Mouse (Mus musculus): ENCODE results near the gene Zranb1. TPM values are rescaled to one million over a fixed set of nuclear protein-coding genes. Genes with fewer than 3 reads are reported as not detected.

The Zranb1 gene
- polyA plus RNA-seq (2014; fragmentation: Nextera tagmentation; extraction: Ambion mirVana) = 17.4 and 19.2 TPM in 2 replicates

- peak; percentile 98 for DNase-seq (ENCODE audit: low spot score)
- WGBS = under 1% methylated on average over 67 of the region's 93 CpGs
- Histone ChIP-seq H3K9me3 (replicated peaks; ENCODE audit: control insufficient read depth, low read length) (no peaks in the 10 kb centered on the region), H3K27ac (replicated peaks; ENCODE audit: low read depth, low read length) (peak within 1 kb of the TSS; percentile 93), H3K27me3 (ENCODE audit: control insufficient read depth, insufficient read depth, low read length) (no peaks in the 10 kb centered on the region), H3K4me1 (ENCODE audit: control insufficient read depth, insufficient read depth, low read length) (no peaks in the 10 kb centered on the region), H3K36me3 (replicated peaks; ENCODE audit: control insufficient read depth, insufficient read depth, low read depth, low read length) (no peaks in the 10 kb centered on the region), H3K4me2 (ENCODE audit: low read depth, low read length) (peak within 1 kb of the TSS; percentile 56), H3K9ac (replicated peaks; ENCODE audit: low read length) (peak within 1 kb of the TSS; percentile 94), H3K4me3 (ENCODE audit: low read depth, low read length) (peak within 1 kb of the TSS; percentile 99)
- peak; percentile 100 for ATAC-seq (replicated peaks; ENCODE audit: insufficient number of reproducible peaks, low FRiP score, low TSS enrichment, low read depth)
Measured at GRCm38 (mm10) chr7:132930850-132931559, at the start of gene Zranb1. Gene Zranb1, plus strand, starts transcription at chr7:132931142.

GRCm38 (mm10) chr7:132882343-132882742 lies 48.6 kb upstream of the Zranb1 start:
- no peak overlapping the region for H3K4me3 ChIP-seq (ENCODE audit: low read depth, low read length)
- WGBS = 70% methylated on average over 2 of the region's 2 CpGs
- DNase-seq (ENCODE audit: low spot score) = peak; percentile 27
- no peaks in the 10 kb centered on the region for H3K9me3 ChIP-seq (replicated peaks; ENCODE audit: control insufficient read depth, low read length)
- H3K4me1 ChIP-seq (ENCODE audit: control insufficient read depth, insufficient read depth, low read length) = no peaks in the 10 kb centered on the region
- H3K27ac ChIP-seq (replicated peaks; ENCODE audit: low read depth, low read length) = no peak overlapping the region
- no peak overlapping the region for H3K9ac ChIP-seq (replicated peaks; ENCODE audit: low read length)
- no peak overlapping the region for H3K4me2 ChIP-seq (ENCODE audit: low read depth, low read length)
- no peak for ATAC-seq (replicated peaks; ENCODE audit: insufficient number of reproducible peaks, low FRiP score, low TSS enrichment, low read depth)
- H3K27me3 ChIP-seq (ENCODE audit: control insufficient read depth, insufficient read depth, low read length) = no peaks in the 10 kb centered on the region
- peaks cover 7% of the 10 kb centered on the region for H3K36me3 ChIP-seq (replicated peaks; ENCODE audit: control insufficient read depth, insufficient read depth, low read depth, low read length)

- no peak overlapping the region for H3K27ac ChIP-seq (replicated peaks; ENCODE audit: low read depth, low read length)
- no peaks in the 10 kb centered on the region for H3K9me3 ChIP-seq (replicated peaks; ENCODE audit: control insufficient read depth, low read length)
- peaks cover 6% of the 10 kb centered on the region for H3K36me3 ChIP-seq (replicated peaks; ENCODE audit: control insufficient read depth, insufficient read depth, low read depth, low read length)
- H3K27me3 ChIP-seq (ENCODE audit: control insufficient read depth, insufficient read depth, low read length) = no peaks in the 10 kb centered on the region
- no peaks in the 10 kb centered on the region for H3K4me1 ChIP-seq (ENCODE audit: control insufficient read depth, insufficient read depth, low read length)
- H3K4me3 ChIP-seq (ENCODE audit: low read depth, low read length) = no peak overlapping the region
- ATAC-seq (replicated peaks; ENCODE audit: insufficient number of reproducible peaks, low FRiP score, low TSS enrichment, low read depth) (no peak), DNase-seq (ENCODE audit: low spot score) (no peak)
- no peak overlapping the region for H3K9ac ChIP-seq (replicated peaks; ENCODE audit: low read length)
- WGBS = 89% methylated on average over 7 of the region's 7 CpGs
- H3K4me2 ChIP-seq (ENCODE audit: low read depth, low read length) = no peak overlapping the region
Measured at GRCm38 (mm10) chr7:132884031-132884430, 46.9 kb upstream of the Zranb1 start.

GRCm38 (mm10) chr7:132887019-132887804 lies 43.7 kb upstream of the Zranb1 start:
- Histone ChIP-seq H3K27ac (replicated peaks; ENCODE audit: low read depth, low read length) (no peak overlapping the region; the same call in 1 of the 2 replicates), H3K9ac (replicated peaks; ENCODE audit: low read length) (no peak overlapping the region), H3K36me3 (replicated peaks; ENCODE audit: control insufficient read depth, insufficient read depth, low read depth, low read length) (peaks cover 4% of the 10 kb centered on the region), H3K4me2 (ENCODE audit: low read depth, low read length) (no peak overlapping the region), H3K4me1 (ENCODE audit: control insufficient read depth, insufficient read depth, low read length) (no peaks in the 10 kb centered on the region), H3K4me3 (ENCODE audit: low read depth, low read length) (no peak overlapping the region), H3K9me3 (replicated peaks; ENCODE audit: control insufficient read depth, low read length) (no peaks in the 10 kb centered on the region), H3K27me3 (ENCODE audit: control insufficient read depth, insufficient read depth, low read length) (no peaks in the 10 kb centered on the region)
- WGBS = 38% methylated on average over 7 of the region's 7 CpGs
- DNase-seq (ENCODE audit: low spot score) (peak; percentile 39), ATAC-seq (replicated peaks; ENCODE audit: insufficient number of reproducible peaks, low FRiP score, low TSS enrichment, low read depth) (0 out of 2 replicates have a peak, but pooled peaks have one; percentile 29)

- H3K4me2 ChIP-seq (ENCODE audit: low read depth, low read length) = no peak overlapping the region
- H3K4me1 ChIP-seq (ENCODE audit: control insufficient read depth, insufficient read depth, low read length) = no peaks in the 10 kb centered on the region
- DNase-seq (ENCODE audit: low spot score) = no peak
- H3K9me3 ChIP-seq (replicated peaks; ENCODE audit: control insufficient read depth, low read length) = no peaks in the 10 kb centered on the region
- H3K9ac ChIP-seq (replicated peaks; ENCODE audit: low read length) = no peak overlapping the region
- no peak overlapping the region for H3K4me3 ChIP-seq (ENCODE audit: low read depth, low read length)
- no peak overlapping the region for H3K27ac ChIP-seq (replicated peaks; ENCODE audit: low read depth, low read length)
- H3K36me3 ChIP-seq (replicated peaks; ENCODE audit: control insufficient read depth, insufficient read depth, low read depth, low read length) = peaks cover 2% of the 10 kb centered on the region
- WGBS = 80% methylated on average over 3 of the region's 3 CpGs
- no peak for ATAC-seq (replicated peaks; ENCODE audit: insufficient number of reproducible peaks, low FRiP score, low TSS enrichment, low read depth)
- no peaks in the 10 kb centered on the region for H3K27me3 ChIP-seq (ENCODE audit: control insufficient read depth, insufficient read depth, low read length)
Measured at GRCm38 (mm10) chr7:132888052-132888451, 42.9 kb upstream of the Zranb1 start.

GRCm38 (mm10) chr7:132888518-132889249 lies 42.3 kb upstream of the Zranb1 start:
- Histone ChIP-seq H3K27me3 (ENCODE audit: control insufficient read depth, insufficient read depth, low read length) (no peaks in the 10 kb centered on the region), H3K4me3 (ENCODE audit: low read depth, low read length) (no peak overlapping the region), H3K9me3 (replicated peaks; ENCODE audit: control insufficient read depth, low read length) (no peaks in the 10 kb centered on the region), H3K36me3 (replicated peaks; ENCODE audit: control insufficient read depth, insufficient read depth, low read depth, low read length) (no peaks in the 10 kb centered on the region; the same call in 1 of the 2 replicates), H3K27ac (replicated peaks; ENCODE audit: low read depth, low read length) (no peak overlapping the region), H3K4me2 (ENCODE audit: low read depth, low read length) (no peak overlapping the region), H3K9ac (replicated peaks; ENCODE audit: low read length) (no peak overlapping the region), H3K4me1 (ENCODE audit: control insufficient read depth, insufficient read depth, low read length) (no peaks in the 10 kb centered on the region)
- ATAC-seq (replicated peaks; ENCODE audit: insufficient number of reproducible peaks, low FRiP score, low TSS enrichment, low read depth) = no peak
- no peak for DNase-seq (ENCODE audit: low spot score)
- 64% methylated on average over 4 of the region's 4 CpGs for WGBS

- no peak overlapping the region for H3K4me3 ChIP-seq (ENCODE audit: low read depth, low read length)
- H3K4me2 ChIP-seq (ENCODE audit: low read depth, low read length) = no peak overlapping the region
- no peak overlapping the region for H3K9ac ChIP-seq (replicated peaks; ENCODE audit: low read length)
- DNase-seq (ENCODE audit: low spot score) = no peak
- ATAC-seq (replicated peaks; ENCODE audit: insufficient number of reproducible peaks, low FRiP score, low TSS enrichment, low read depth) = no peak
- 94% methylated on average over 8 of the region's 8 CpGs for WGBS
- no peaks in the 10 kb centered on the region for H3K4me1 ChIP-seq (ENCODE audit: control insufficient read depth, insufficient read depth, low read length)
- H3K27me3 ChIP-seq (ENCODE audit: control insufficient read depth, insufficient read depth, low read length) = no peaks in the 10 kb centered on the region
- no peaks in the 10 kb centered on the region for H3K9me3 ChIP-seq (replicated peaks; ENCODE audit: control insufficient read depth, low read length)
- no peaks in the 10 kb centered on the region; the same call in 1 of the 2 replicates for H3K36me3 ChIP-seq (replicated peaks; ENCODE audit: control insufficient read depth, insufficient read depth, low read depth, low read length)
- H3K27ac ChIP-seq (replicated peaks; ENCODE audit: low read depth, low read length) = no peak overlapping the region
Measured at GRCm38 (mm10) chr7:132889691-132890090, 41.3 kb upstream of the Zranb1 start.
